Comparison of ENCODE assay signal across 8 mouse cellular contexts in genomic region chr9:44334396-44335330, GRCm38 (mm10). TPM values are rescaled to one million over a fixed set of nuclear protein-coding genes. Genes with fewer than 3 reads are reported as not detected.
A peak's percentile ranks its signal among the peaks of the same experiment; 100 is the strongest.
DNase-seq lines count a peak whose midpoint lies in the region; ATAC-seq and TF ChIP-seq lines count a peak whose summit lies in the region.

Gene H2afx, plus strand, starts transcription at chr9:44334694.

- H3K36me3 ChIP-seq in embryonic facial prominence, embryonic 15.5 days, result peaks cover 64% of the 10 kb centered on the region
- peaks cover 68% of the 10 kb centered on the region for H3K36me3 ChIP-seq in limb, embryonic 14.5 days (ENCODE audit: control insufficient read depth, insufficient read depth, low read length)
- H3K36me3 ChIP-seq in midbrain, postnatal 0 days (ENCODE audit: insufficient read depth, low read length), result peaks cover 31% of the 10 kb centered on the region

- peak within 1 kb of the TSS; percentile 79 for H3K9ac ChIP-seq in embryonic facial prominence, embryonic 15.5 days
- H3K9ac ChIP-seq in limb, embryonic 14.5 days (ENCODE audit: low read depth, low read length, severe bottlenecking), result peak within 1 kb of the TSS; percentile 84
- peak within 1 kb of the TSS; percentile 90 for H3K9ac ChIP-seq in midbrain, postnatal 0 days (replicated peaks; ENCODE audit: low read length, poor library complexity, severe bottlenecking)

- no peaks in the 10 kb centered on the region; the same call in 1 of the 2 replicates for H3K4me1 ChIP-seq in bone marrow, adult 2 months (ENCODE audit: control insufficient read depth, insufficient read depth, low read length)
- H3K4me1 ChIP-seq in embryonic facial prominence, embryonic 15.5 days, result peaks cover 25% of the 10 kb centered on the region
- peaks cover 12% of the 10 kb centered on the region; the same call in 1 of the 2 replicates for H3K4me1 ChIP-seq in limb, embryonic 14.5 days (ENCODE audit: control insufficient read depth, insufficient read depth, low read length)
- H3K4me1 ChIP-seq in midbrain, postnatal 0 days (ENCODE audit: insufficient read depth, low read length), result peaks cover 5% of the 10 kb centered on the region; the same call in 1 of the 2 replicates

- ATAC-seq in embryonic facial prominence, embryonic 15.5 days (ENCODE audit: insufficient number of reproducible peaks, low FRiP score, low TSS enrichment, low read depth), result peak; percentile 95
- ATAC-seq in limb, embryonic 14.5 days (ENCODE audit: low FRiP score, low read depth), result peak; percentile 94
- ATAC-seq in midbrain, postnatal 0 days (ENCODE audit: low FRiP score), result peak; percentile 96

- peak within 1 kb of the TSS; percentile 76 for H3K4me2 ChIP-seq in embryonic facial prominence, embryonic 15.5 days (replicated peaks)
- H3K4me2 ChIP-seq in limb, embryonic 14.5 days (replicated peaks; ENCODE audit: low read depth, low read length, severe bottlenecking), result peak within 1 kb of the TSS; percentile 80
- H3K4me2 ChIP-seq in midbrain, postnatal 0 days (ENCODE audit: low read depth, low read length, poor library complexity, severe bottlenecking), result peak within 1 kb of the TSS; percentile 86

- peak; percentile 100 for TF ChIP-seq POLR2A in bone marrow, adult 2 months (IDR thresholded peaks at IDR 0.05; ENCODE audit: borderline replicate concordance, control insufficient read depth, low read depth, low read length)
- TF ChIP-seq POLR2A in limb, embryonic 14.5 days (IDR thresholded peaks at IDR 0.05; ENCODE audit: borderline replicate concordance, extremely low read depth, insufficient read depth, insufficient read length), result peak; percentile 100

- WGBS in bone marrow, adult 2 months, result under 1% methylated on average over 91 of the region's 91 CpGs
- WGBS in embryonic facial prominence, embryonic 15.5 days, result under 1% methylated on average over 91 of the region's 91 CpGs
- whole genome bisulfite sequencing in limb, embryonic 14.5 days, result under 1% methylated on average over 79 of the region's 91 CpGs
- WGBS in midbrain, postnatal 0 days, result under 1% methylated on average over 85 of the region's 91 CpGs

- no peaks in the 10 kb centered on the region for H3K27me3 ChIP-seq in embryonic facial prominence, embryonic 15.5 days
- H3K27me3 ChIP-seq in limb, embryonic 14.5 days (ENCODE audit: control insufficient read depth, insufficient read depth, low read length), result no peaks in the 10 kb centered on the region
- H3K27me3 ChIP-seq in midbrain, postnatal 0 days (ENCODE audit: insufficient read depth, low read length), result no peaks in the 10 kb centered on the region

- TF ChIP-seq CTCF in bone marrow, adult 2 months (IDR thresholded peaks at IDR 0.05; ENCODE audit: control insufficient read depth, insufficient read depth, low read length), result peak; percentile 28; the same call in 1 of the 2 replicates
- peak; percentile 68 for TF ChIP-seq CTCF in midbrain, postnatal 0 days (IDR thresholded peaks at IDR 0.05)

- peak within 1 kb of the TSS; percentile 99 for H3K27ac ChIP-seq in bone marrow, adult 2 months (ENCODE audit: control insufficient read depth, insufficient read depth, low read depth, low read length, poor library complexity)
- H3K27ac ChIP-seq in embryonic facial prominence, embryonic 15.5 days (replicated peaks), result peak within 1 kb of the TSS; percentile 96
- peak within 1 kb of the TSS; percentile 94 for H3K27ac ChIP-seq in limb, embryonic 14.5 days (replicated peaks; ENCODE audit: low read depth, low read length)
- H3K27ac ChIP-seq in midbrain, postnatal 0 days (ENCODE audit: low read depth, low read length), result peak within 1 kb of the TSS; percentile 85

- H3K4me3 ChIP-seq in bone marrow, adult 2 months (replicated peaks; ENCODE audit: control insufficient read depth, low read depth, low read length), result peak within 1 kb of the TSS; percentile 85
- peak within 1 kb of the TSS; percentile 72 for H3K4me3 ChIP-seq in embryonic facial prominence, embryonic 15.5 days (replicated peaks)
- H3K4me3 ChIP-seq in limb, embryonic 14.5 days (replicated peaks; ENCODE audit: low read length), result peak within 1 kb of the TSS; percentile 60
- peak within 1 kb of the TSS; percentile 87 for H3K4me3 ChIP-seq in midbrain, postnatal 0 days (ENCODE audit: low read depth, low read length)

- no peaks in the 10 kb centered on the region for H3K9me3 ChIP-seq in embryonic facial prominence, embryonic 15.5 days (replicated peaks)
- H3K9me3 ChIP-seq in limb, embryonic 14.5 days (ENCODE audit: control insufficient read depth, low read length), result no peaks in the 10 kb centered on the region
- no peaks in the 10 kb centered on the region for H3K9me3 ChIP-seq in midbrain, postnatal 0 days (ENCODE audit: low read length)

- peak; percentile 100 for DNase-seq in 416B (ENCODE audit: low read depth)
- DNase-seq in heart, adult 8-10 months (ENCODE audit: low spot score), result peak; percentile 100
- peak; percentile 100 for DNase-seq in kidney, adult 9 months
- peak; percentile 100 for DNase-seq in limb, embryonic 14.5 days (ENCODE audit: low spot score)
- DNase-seq in midbrain, postnatal 0 days (ENCODE audit: low spot score), result peak; percentile 100
- peak; percentile 97 for DNase-seq in spleen, postnatal 14 days (ENCODE audit: low spot score in 2 of 2)

RNA-seq across cellular contexts. Expression of gene H2afx, which starts in this region (rescaled TPM):
- 184 and 201 TPM in 2 replicates for polyA plus RNA-seq in bone marrow, adult 2 months (2011; ENCODE audit: insufficient read depth, insufficient read length, low replicate concordance, missing spikeins)
- 288 and 326 TPM in 2 replicates for polyA plus RNA-seq in embryonic facial prominence, embryonic 15.5 days (2015; fragmentation: Nextera tagmentation; extraction: Ambion mirVana)
- 10 to 100 TPM; 10.5 to 12.3 (median 11.4) TPM for total RNA-seq in heart, adult 8-10 months (2022)
- polyA plus RNA-seq in limb, embryonic 14.5 days (2012; rRNA removed), result 311 and 451 TPM in 2 replicates
- 256 and 275 TPM in 2 replicates for polyA plus RNA-seq in limb, embryonic 14.5 days (2014; fragmentation: Nextera tagmentation; extraction: Ambion mirVana)
- 91.7 and 145 TPM in 2 replicates for total RNA-seq in midbrain, postnatal 0 days (2014; rRNA removed)
- 112 and 119 TPM in 2 replicates for polyA plus RNA-seq in midbrain, postnatal 0 days (2015; fragmentation: Nextera tagmentation; extraction: Ambion mirVana)

Comparison
In these comparisons a context has a peak if more than half of its experiments do, and no peak if none do; other contexts are left out.
1. Peak in every context shown above with its lines: DNase-seq, ATAC-seq, H3K4me3 ChIP-seq and H3K27ac ChIP-seq.